Mouse (Mus musculus) ES-Bruce4 (cell line): ENCODE measurements around the gene Bola2. TPM values are rescaled to one million over a fixed set of nuclear protein-coding genes. Genes with fewer than 3 reads are reported as not detected.

Experiments
- H3K27ac ChIP-seq: 2 replicates; pipeline ENCODE4 v1.5.1; 2012; ENCODE audit warnings: low read length, inconsistent platforms; ENCODE audit not compliant: insufficient read depth
- H3K27me3 ChIP-seq: 2 replicates; pipeline ENCODE4 v1.6.1; 2012; ENCODE audit warnings: mild to moderate bottlenecking, low read length, inconsistent platforms; ENCODE audit not compliant: control insufficient read depth, poor library complexity, insufficient read depth, severe bottlenecking
- H3K36me3 ChIP-seq: 2 replicates; pipeline ENCODE4 v1.6.1; 2012; ENCODE audit warnings: inconsistent platforms, mild to moderate bottlenecking, low read length, moderate library complexity; ENCODE audit not compliant: control insufficient read depth, poor library complexity, insufficient read depth, severe bottlenecking
- H3K4me1 ChIP-seq: one replicate; pipeline ENCODE4 v1.8.1; 2011; ENCODE audit warnings: low read length; ENCODE audit not compliant: control insufficient read depth, insufficient read depth
- H3K4me3 ChIP-seq: 2 replicates; pipeline ENCODE4 v1.5.1; 2011; ENCODE audit warnings: low read depth, mild to moderate bottlenecking, low read length
- H3K9ac ChIP-seq: 2 replicates; pipeline ENCODE4 v1.6.1; 2012; ENCODE audit warnings: low read depth, mild to moderate bottlenecking, inconsistent platforms; ENCODE audit not compliant: poor library complexity, severe bottlenecking
- H3K9me3 ChIP-seq: replicated peaks from 2 replicates; pipeline ENCODE4 v1.6.1; 2012; ENCODE audit warnings: mild to moderate bottlenecking, low read length, inconsistent platforms; ENCODE audit not compliant: control insufficient read depth, poor library complexity, insufficient read depth, severe bottlenecking
- CTCF ChIP-seq: IDR thresholded peaks from one replicate; pipeline ENCODE4 v1.8.1; 2011; ENCODE audit warnings: low read depth, low read length
- EP300 ChIP-seq: IDR thresholded peaks from 2 replicates; pipeline ENCODE4 v1.6.1; 2011; ENCODE audit warnings: low read depth, low read length; ENCODE audit not compliant: insufficient read depth
- POLR2A ChIP-seq: IDR thresholded peaks from one replicate; pipeline ENCODE4 v1.8.1; 2011; ENCODE audit warnings: low read length; ENCODE audit not compliant: insufficient read depth
- polyA plus RNA-seq: library from polyadenylated mRNA; stranded (reverse); fragments of >200 nt; gene quantifications from 2 replicates; pipeline ENCODE4 v1.2.4, GENCODE M21; 2011; ENCODE audit warnings: low read depth; ENCODE audit not compliant: missing spikeins, insufficient read depth, insufficient read length

Gene Bola2
- polyA plus RNA-seq, 1 experiment, result 76.0 TPM

DNA sequence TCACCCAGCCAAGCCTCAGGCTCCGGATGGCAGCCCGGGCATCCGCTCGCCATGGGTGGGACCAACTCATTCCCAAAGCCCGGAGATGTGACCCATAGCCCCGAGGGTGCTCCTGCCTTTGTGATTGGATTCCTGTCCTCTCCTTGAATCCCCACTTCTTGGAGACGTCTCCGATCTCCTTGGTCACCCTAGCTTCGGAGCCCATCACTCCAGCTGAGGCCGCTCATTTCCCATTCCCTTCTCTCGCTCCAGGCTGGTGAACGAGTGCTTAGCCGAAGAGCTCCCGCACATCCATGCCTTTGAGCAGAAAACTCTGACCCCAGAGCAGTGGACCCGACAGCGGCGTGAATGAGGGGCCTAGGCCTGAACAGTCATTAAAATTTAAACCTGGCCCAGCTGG is 1.1 kb downstream of the Bola2 start:
- Histone ChIP-seq H3K4me1 (peaks cover 2% of the 10 kb centered on the region), H3K4me3 (peak overlapping the region; percentile 95), H3K9me3 (no peaks in the 10 kb centered on the region), H3K9ac (peak overlapping the region; percentile 81), H3K36me3 (peaks cover 6% of the 10 kb centered on the region), H3K27ac (no peak overlapping the region), H3K27me3 (no peaks in the 10 kb centered on the region)
- TF ChIP-seq CTCF, result no peak
- TF ChIP-seq EP300, result no peak
- TF ChIP-seq POLR2A, result no peak

DNA sequence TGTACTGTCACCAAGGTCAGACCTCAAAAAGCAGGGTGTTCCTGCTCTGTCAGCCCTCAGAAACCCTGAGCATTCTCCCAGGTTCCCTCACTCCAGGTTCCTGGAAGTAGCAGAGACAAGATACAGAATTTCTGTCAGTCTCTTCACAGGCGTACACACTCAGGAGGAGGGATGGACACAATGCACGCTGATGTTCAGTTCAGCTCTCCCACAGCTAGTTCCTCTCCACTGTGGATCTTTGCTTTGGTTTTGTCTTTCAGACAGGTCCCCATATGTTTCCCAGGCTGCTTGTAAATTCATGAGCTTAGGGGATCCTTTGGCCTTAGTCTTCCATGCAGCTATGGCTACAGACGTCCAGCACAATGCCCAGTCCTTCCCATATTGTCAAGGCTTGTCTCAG is 1.7 kb downstream of the Bola2 start:
- H3K9ac ChIP-seq, result peak overlapping the region; percentile 81
- no peaks in the 10 kb centered on the region for H3K27me3 ChIP-seq
- H3K4me1 ChIP-seq, result peaks cover 2% of the 10 kb centered on the region
- H3K36me3 ChIP-seq, result peaks cover under 1% of the 10 kb centered on the region; the same call in 1 of the 2 replicates
- TF ChIP-seq CTCF (no peak), POLR2A (no peak), EP300 (no peak)
- no peaks in the 10 kb centered on the region for H3K9me3 ChIP-seq
- peak overlapping the region; percentile 95; the same call in 1 of the 2 replicates for H3K4me3 ChIP-seq
- H3K27ac ChIP-seq, result no peak overlapping the region

DNA sequence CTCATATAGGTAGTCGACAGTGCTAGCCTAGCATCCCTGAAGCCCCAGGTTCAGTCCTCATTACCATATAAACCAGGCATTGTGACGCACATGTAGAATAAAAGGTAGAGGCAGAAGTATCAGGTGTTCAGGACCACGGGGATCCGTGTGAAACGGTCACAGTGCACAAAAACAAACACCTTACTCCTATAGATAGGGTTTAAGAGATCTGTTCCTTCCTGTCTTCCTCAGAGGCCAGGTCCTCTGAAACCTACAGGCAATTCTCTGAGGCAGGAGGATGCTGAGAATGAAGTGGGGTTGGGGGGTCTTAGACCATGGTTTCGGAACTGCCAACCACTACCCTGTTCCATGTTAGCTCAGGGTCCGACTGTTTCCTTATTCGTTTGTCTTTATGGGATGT is 2.6 kb downstream of the Bola2 start:
- Histone ChIP-seq H3K4me3 (no peak overlapping the region), H3K4me1 (no peaks in the 10 kb centered on the region)
- no peak for TF ChIP-seq CTCF
- TF ChIP-seq POLR2A, result no peak
- TF ChIP-seq EP300, result no peak

DNA sequence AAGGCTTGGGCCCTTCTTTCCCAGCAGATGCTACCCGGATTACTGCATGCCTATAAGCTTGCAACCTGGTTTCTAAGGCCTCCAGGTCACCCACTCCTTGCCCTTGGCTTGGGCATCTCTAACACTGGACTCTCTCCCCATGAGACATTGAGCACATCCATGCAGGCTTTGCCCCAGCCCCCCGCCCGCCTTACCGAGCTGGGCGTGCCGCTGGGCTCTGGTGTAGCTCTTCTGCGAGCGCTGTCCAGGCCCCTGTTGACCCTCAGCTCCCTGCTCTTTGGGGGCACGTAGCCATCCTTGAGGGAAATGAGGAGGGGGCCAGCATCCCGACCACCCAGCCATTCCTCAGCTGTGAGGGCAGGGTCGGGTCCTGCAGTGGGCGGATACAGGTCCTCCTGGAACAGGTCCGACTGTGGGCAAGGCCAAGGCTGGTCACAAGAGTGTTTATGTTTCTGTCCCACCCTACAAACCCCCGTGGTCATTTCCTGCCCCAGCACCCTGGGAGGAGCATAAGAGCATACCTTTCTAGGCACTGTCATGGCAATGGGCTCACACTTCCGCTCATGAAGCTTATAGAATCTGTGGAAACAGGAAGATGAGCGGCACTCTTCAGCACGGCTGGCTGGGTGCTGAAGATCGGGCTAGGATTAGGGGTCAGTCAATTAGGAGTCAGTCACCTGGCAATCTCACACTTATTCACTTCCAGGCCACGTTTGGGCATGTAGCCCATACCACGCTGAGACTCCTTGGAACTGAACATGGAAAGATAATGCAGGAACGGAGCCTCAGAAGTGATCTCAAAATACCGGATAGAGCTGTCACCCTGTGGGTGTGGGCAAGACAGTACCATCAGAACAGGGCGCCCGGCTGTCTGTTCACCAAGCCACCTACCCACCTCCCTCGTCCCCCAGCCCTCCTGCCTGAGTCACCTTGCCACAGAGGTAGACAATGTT is 5.1 kb downstream of the Bola2 start:
- Histone ChIP-seq H3K9me3 (no peaks in the 10 kb centered on the region), H3K9ac (no peak overlapping the region), H3K4me3 (no peak overlapping the region), H3K4me1 (no peaks in the 10 kb centered on the region), H3K36me3 (no peaks in the 10 kb centered on the region), H3K27ac (no peak overlapping the region), H3K27me3 (no peaks in the 10 kb centered on the region)
- TF ChIP-seq CTCF (no peak), POLR2A (no peak), EP300 (no peak)

More for the DNA sequence above, 2.6 kb downstream of the Bola2 start:
- no peaks in the 10 kb centered on the region for H3K27me3 ChIP-seq
- no peak overlapping the region for H3K27ac ChIP-seq
- no peak overlapping the region for H3K9ac ChIP-seq
- no peaks in the 10 kb centered on the region for H3K9me3 ChIP-seq
- H3K36me3 ChIP-seq, result no peaks in the 10 kb centered on the region

DNA sequence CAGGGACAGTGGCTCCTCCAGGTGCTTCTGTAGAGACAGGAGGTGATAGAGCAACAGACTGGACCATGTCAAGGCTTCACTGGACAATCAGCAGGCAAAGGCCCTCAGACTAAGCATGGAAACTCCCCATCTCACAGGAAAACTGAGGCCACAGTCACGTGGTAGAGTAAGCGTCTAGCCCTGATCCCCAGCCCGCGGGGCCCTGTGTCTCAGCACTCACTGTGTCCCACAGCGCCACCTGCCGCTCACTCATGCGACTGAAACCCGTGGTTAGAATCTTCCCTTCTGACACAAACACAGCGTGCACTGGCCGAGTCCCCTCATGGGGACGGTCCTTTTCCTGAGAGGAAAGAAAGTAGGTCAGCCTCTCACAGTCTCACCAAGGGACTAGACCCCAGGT is 5.9 kb downstream of the Bola2 start:
- Histone ChIP-seq H3K9ac (no peak overlapping the region), H3K4me1 (no peaks in the 10 kb centered on the region), H3K9me3 (no peaks in the 10 kb centered on the region), H3K4me3 (no peak overlapping the region), H3K27ac (no peak overlapping the region), H3K36me3 (no peaks in the 10 kb centered on the region), H3K27me3 (no peaks in the 10 kb centered on the region)
- TF ChIP-seq EP300 (no peak), CTCF (peak; percentile 88), POLR2A (no peak)
